Mouse (Mus musculus): ENCODE measurements at regions not wholly inside any gene's neighbourhood (a gene's known extent, or its start where the extent isn't known, plus 50 kb on each side); places are given as distances from the start of the nearest gene placed in this dataset.

- WGBS: 82% methylated on average over 20 of the region's 20 CpGs
- no peak overlapping the region for H3K4me3 ChIP-seq (ENCODE audit: insufficient read depth, low read depth, low read length)
- H3K27me3 ChIP-seq (ENCODE audit: control insufficient read depth, insufficient read depth, low read length): no peaks in the 10 kb centered on the region
- H3K9ac ChIP-seq (ENCODE audit: low read depth, low read length): no peak overlapping the region
- TF ChIP-seq CTCF (IDR thresholded peaks at IDR 0.05; ENCODE audit: low read depth, low read length) (no peak), POLR2A (IDR thresholded peaks at IDR 0.05; ENCODE audit: extremely low read depth, insufficient read depth, low read length) (no peak)
- H3K36me3 ChIP-seq (ENCODE audit: control insufficient read depth, insufficient read depth, low read length): no peaks in the 10 kb centered on the region
- peaks cover 8% of the 10 kb centered on the region; the same call in 1 of the 2 replicates for H3K4me1 ChIP-seq (ENCODE audit: control insufficient read depth, insufficient read depth, low read length)
- H3K27ac ChIP-seq (replicated peaks; ENCODE audit: insufficient read depth, low read depth, low read length): no peak overlapping the region
- peak; percentile 39 for DNase-seq (ENCODE audit: extremely low read depth, low read depth, low spot score)
- no peaks in the 10 kb centered on the region for H3K79me2 ChIP-seq (ENCODE audit: control insufficient read depth, insufficient read depth, low read length)
Measured at GRCm38 (mm10) chr12:79864346-79865178, 248.3 kb downstream of the Zfp36l1 start.
